Mouse (Mus musculus): ENCODE results near the gene Atp6v0b. TPM values are rescaled to one million over a fixed set of nuclear protein-coding genes. Genes with fewer than 3 reads are reported as not detected.
A peak's percentile ranks its signal among the peaks of the same experiment; 100 is the strongest.

The Atp6v0b gene
- polyA plus RNA-seq, 1 experiment from 2014 or later, result 601 TPM

- Histone ChIP-seq H3K9me3 (no peaks in the 10 kb centered on the region), H3K4me1 (replicated peaks) (peaks cover 23% of the 10 kb centered on the region), H3K36me3 (peaks cover 47% of the 10 kb centered on the region), H3K4me2 (no peak overlapping the region), H3K27ac (replicated peaks) (no peak overlapping the region), H3K27me3 (no peaks in the 10 kb centered on the region), H3K9ac (no peak overlapping the region), H3K4me3 (no peak overlapping the region)
- no peak for ATAC-seq (ENCODE audit: low FRiP score, low read depth)
- 91% methylated on average over 8 of the region's 8 CpGs for WGBS
These were observed 17.6 kb upstream of the Atp6v0b start for GRCm38 (mm10) chr4:117904761-117905160.

GRCm38 (mm10) chr4:117904094-117904493 lies 17.0 kb upstream of the Atp6v0b start:
- Histone ChIP-seq H3K9ac (no peak overlapping the region), H3K9me3 (no peaks in the 10 kb centered on the region), H3K27ac (replicated peaks) (no peak overlapping the region), H3K36me3 (peaks cover 54% of the 10 kb centered on the region), H3K4me3 (no peak overlapping the region), H3K4me1 (replicated peaks) (peaks cover 16% of the 10 kb centered on the region), H3K4me2 (no peak overlapping the region), H3K27me3 (no peaks in the 10 kb centered on the region)
- WGBS, result 89% methylated on average over 10 of the region's 10 CpGs
- no peak for ATAC-seq (ENCODE audit: low FRiP score, low read depth)

GRCm38 (mm10) chr4:117898111-117898510 lies 11.0 kb upstream of the Atp6v0b start:
- H3K4me3 ChIP-seq, result no peak overlapping the region
- no peaks in the 10 kb centered on the region for H3K9me3 ChIP-seq
- no peaks in the 10 kb centered on the region for H3K27me3 ChIP-seq
- WGBS, result 86% methylated on average over 3 of the region's 3 CpGs
- H3K4me1 ChIP-seq (replicated peaks), result no peaks in the 10 kb centered on the region
- H3K9ac ChIP-seq, result no peak overlapping the region
- no peak overlapping the region for H3K27ac ChIP-seq (replicated peaks)
- H3K36me3 ChIP-seq, result peaks cover 75% of the 10 kb centered on the region
- H3K4me2 ChIP-seq, result no peak overlapping the region
- no peak for ATAC-seq (ENCODE audit: low FRiP score, low read depth)

GRCm38 (mm10) chr4:117896031-117896430 lies 8.9 kb upstream of the Atp6v0b start:
- Histone ChIP-seq H3K4me1 (replicated peaks) (peaks cover 8% of the 10 kb centered on the region), H3K4me2 (no peak overlapping the region), H3K36me3 (peaks cover 55% of the 10 kb centered on the region), H3K9me3 (no peaks in the 10 kb centered on the region), H3K27ac (replicated peaks) (no peak overlapping the region), H3K27me3 (no peaks in the 10 kb centered on the region), H3K4me3 (no peak overlapping the region), H3K9ac (no peak overlapping the region)
- WGBS, result 92% methylated on average over 6 of the region's 6 CpGs
- ATAC-seq (ENCODE audit: low FRiP score, low read depth), result no peak

GRCm38 (mm10) chr4:117895339-117895738 lies 8.2 kb upstream of the Atp6v0b start:
- Histone ChIP-seq H3K36me3 (peaks cover 48% of the 10 kb centered on the region), H3K27me3 (no peaks in the 10 kb centered on the region), H3K9ac (no peak overlapping the region), H3K27ac (replicated peaks) (no peak overlapping the region), H3K4me1 (replicated peaks) (peaks cover 13% of the 10 kb centered on the region), H3K4me2 (no peak overlapping the region), H3K4me3 (no peak overlapping the region), H3K9me3 (no peaks in the 10 kb centered on the region)
- no peak for ATAC-seq (ENCODE audit: low FRiP score, low read depth)
- 75% methylated on average over 7 of the region's 7 CpGs for WGBS

- Histone ChIP-seq H3K4me2 (no peak overlapping the region), H3K4me3 (no peak overlapping the region), H3K9ac (no peak overlapping the region), H3K4me1 (replicated peaks) (peaks cover 13% of the 10 kb centered on the region), H3K36me3 (peaks cover 40% of the 10 kb centered on the region), H3K9me3 (no peaks in the 10 kb centered on the region), H3K27me3 (no peaks in the 10 kb centered on the region), H3K27ac (replicated peaks) (no peak overlapping the region)
- no peak for ATAC-seq (ENCODE audit: low FRiP score, low read depth)
- WGBS, result 94% methylated on average over 8 of the region's 8 CpGs
These were observed 7.5 kb upstream of the Atp6v0b start for GRCm38 (mm10) chr4:117894601-117895000.

GRCm38 (mm10) chr4:117893376-117893775 lies 6.2 kb upstream of the Atp6v0b start:
- peaks cover 35% of the 10 kb centered on the region for H3K36me3 ChIP-seq
- WGBS, result 30% methylated on average over 9 of the region's 9 CpGs

GRCm38 (mm10) chr4:117891738-117892161 lies 4.6 kb upstream of the Atp6v0b start, which contains the start of gene Dph2:
Dph2 (minus strand) TSS chr4:117892032.
- WGBS, result under 1% methylated on average over 21 of the region's 21 CpGs
- Histone ChIP-seq H3K4me2 (peak within 1 kb of the TSS; percentile 67), H3K4me1 (replicated peaks) (peaks cover 16% of the 10 kb centered on the region), H3K36me3 (peaks cover 27% of the 10 kb centered on the region), H3K9ac (peak within 1 kb of the TSS; percentile 30), H3K27me3 (no peaks in the 10 kb centered on the region), H3K27ac (replicated peaks) (no peak within 1 kb of the TSS), H3K9me3 (no peaks in the 10 kb centered on the region), H3K4me3 (peak within 1 kb of the TSS; percentile 56)
- peak; percentile 87 for ATAC-seq (ENCODE audit: low FRiP score, low read depth)

More at GRCm38 (mm10) chr4:117893376-117893775, 6.2 kb upstream of the Atp6v0b start:
- H3K27ac ChIP-seq (replicated peaks), result no peak overlapping the region
- H3K9ac ChIP-seq, result no peak overlapping the region
- no peak overlapping the region for H3K4me2 ChIP-seq
- peaks cover 13% of the 10 kb centered on the region for H3K4me1 ChIP-seq (replicated peaks)
- H3K27me3 ChIP-seq, result no peaks in the 10 kb centered on the region
- ATAC-seq (ENCODE audit: low FRiP score, low read depth), result no peak
- H3K4me3 ChIP-seq, result no peak overlapping the region
- no peaks in the 10 kb centered on the region for H3K9me3 ChIP-seq

- no peak for ATAC-seq (ENCODE audit: low FRiP score, low read depth)
- Histone ChIP-seq H3K4me2 (peak overlapping the region; percentile 67), H3K4me1 (replicated peaks) (peaks cover 25% of the 10 kb centered on the region), H3K36me3 (peaks cover 24% of the 10 kb centered on the region), H3K9me3 (no peaks in the 10 kb centered on the region), H3K27me3 (no peaks in the 10 kb centered on the region), H3K9ac (no peak overlapping the region), H3K4me3 (peak overlapping the region; percentile 56), H3K27ac (replicated peaks) (no peak overlapping the region)
- 70% methylated on average over 8 of the region's 8 CpGs for WGBS
These were observed 3.6 kb upstream of the Atp6v0b start for GRCm38 (mm10) chr4:117890750-117891149.

GRCm38 (mm10) chr4:117890031-117890430 lies 2.9 kb upstream of the Atp6v0b start:
- no peak for ATAC-seq (ENCODE audit: low FRiP score, low read depth)
- 90% methylated on average over 14 of the region's 14 CpGs for WGBS
- H3K9me3 ChIP-seq, result no peaks in the 10 kb centered on the region
- no peak overlapping the region for H3K4me2 ChIP-seq
- H3K4me3 ChIP-seq, result no peak overlapping the region
- H3K27me3 ChIP-seq, result no peaks in the 10 kb centered on the region
- H3K9ac ChIP-seq, result no peak overlapping the region
- H3K36me3 ChIP-seq, result peaks cover 23% of the 10 kb centered on the region
- peaks cover 32% of the 10 kb centered on the region for H3K4me1 ChIP-seq (replicated peaks)
- no peak overlapping the region for H3K27ac ChIP-seq (replicated peaks)

- peaks cover 35% of the 10 kb centered on the region for H3K4me1 ChIP-seq (replicated peaks)
- no peak overlapping the region for H3K4me2 ChIP-seq
- H3K27me3 ChIP-seq, result no peaks in the 10 kb centered on the region
- peaks cover 20% of the 10 kb centered on the region for H3K36me3 ChIP-seq
- WGBS, result 95% methylated on average over 15 of the region's 15 CpGs
- H3K9ac ChIP-seq, result no peak overlapping the region
- ATAC-seq (ENCODE audit: low FRiP score, low read depth), result no peak
- no peak overlapping the region for H3K27ac ChIP-seq (replicated peaks)
- H3K9me3 ChIP-seq, result no peaks in the 10 kb centered on the region
- H3K4me3 ChIP-seq, result no peak overlapping the region
These were observed 2.3 kb upstream of the Atp6v0b start for GRCm38 (mm10) chr4:117889471-117889870.

GRCm38 (mm10) chr4:117887920-117888319 lies 787 bp upstream of the Atp6v0b start:
- Histone ChIP-seq H3K9me3 (no peaks in the 10 kb centered on the region), H3K27me3 (no peaks in the 10 kb centered on the region), H3K4me2 (peak overlapping the region; percentile 83), H3K27ac (replicated peaks) (no peak overlapping the region), H3K4me3 (peak overlapping the region; percentile 98), H3K9ac (peak overlapping the region; percentile 61; the same call in 1 of the 2 replicates), H3K36me3 (peaks cover 18% of the 10 kb centered on the region), H3K4me1 (replicated peaks) (peaks cover 46% of the 10 kb centered on the region)
- 75% methylated on average over 2 of the region's 2 CpGs for WGBS
- ATAC-seq (ENCODE audit: low FRiP score, low read depth), result no peak

- H3K4me1 ChIP-seq (replicated peaks), result peaks cover 53% of the 10 kb centered on the region
- peak overlapping the region; percentile 93 for H3K9ac ChIP-seq
- peak overlapping the region; percentile 98 for H3K4me3 ChIP-seq
- ATAC-seq (ENCODE audit: low FRiP score, low read depth), result no peak
- H3K36me3 ChIP-seq, result peaks cover 18% of the 10 kb centered on the region
- H3K27ac ChIP-seq (replicated peaks), result peak overlapping the region; percentile 64
- no peaks in the 10 kb centered on the region for H3K9me3 ChIP-seq
- WGBS, result 2% methylated on average over 24 of the region's 24 CpGs
- H3K27me3 ChIP-seq, result no peaks in the 10 kb centered on the region
- H3K4me2 ChIP-seq, result peak overlapping the region; percentile 83
These were observed 489 bp downstream of the Atp6v0b start for GRCm38 (mm10) chr4:117886644-117887043.
